Mouse (Mus musculus): Measurements from ENCODE around the gene Jakmip3. TPM values are rescaled to one million over a fixed set of nuclear protein-coding genes. Genes with fewer than 3 reads are reported as not detected.

Gene Jakmip3
- total and polyA plus RNA-seq, 3 experiments = not detected

GRCm38 (mm10) chr7:139133446-139133845 lies 192.9 kb downstream of the Jakmip3 start:
- Histone ChIP-seq H3K36me3 (replicated peaks in 1 of 2; ENCODE audit: control insufficient read depth in 1 of 2, insufficient read depth in 1 of 2, low read length in 1 of 2) (no peaks in the 10 kb centered on the region), H3K79me2 (replicated peaks; ENCODE audit: control insufficient read depth, extremely low read depth, insufficient read depth, poor library complexity, severe bottlenecking) (no peaks in the 10 kb centered on the region), H3K27ac (ENCODE audit: insufficient read depth, low read depth) (no peak overlapping the region), H3K27me3 (replicated peaks) (peaks cover 93% of the 10 kb centered on the region), H3K4me1 (ENCODE audit: control insufficient read depth in 1 of 2, insufficient read depth in 2 of 2) (no peaks in the 10 kb centered on the region), H3K4me3 (replicated peaks in 1 of 3; ENCODE audit: low read depth in 2 of 3, low read length in 2 of 3, poor library complexity in 1 of 3) (no peak overlapping the region), H3K4me2 (ENCODE audit: insufficient read depth, low read depth, poor library complexity, severe bottlenecking) (no peak overlapping the region), H3K9ac (ENCODE audit: insufficient read depth, low read depth) (no peak overlapping the region), H3K9me3 (replicated peaks; ENCODE audit: low read length) (no peaks in the 10 kb centered on the region)
- no peak for DNase-seq (ENCODE audit: extremely low read depth)
- TF ChIP-seq E2F4 (IDR thresholded peaks at IDR 0.05; ENCODE audit: insufficient replicate concordance, low read depth, low read length) (no peak), SIN3A (IDR thresholded peaks at IDR 0.05; ENCODE audit: low read length) (no peak), NELFE (IDR thresholded peaks at IDR 0.05; ENCODE audit: low read depth, low read length) (no peak), PAX5 (IDR thresholded peaks at IDR 0.05; ENCODE audit: low read length) (no peak), SMC3 (IDR thresholded peaks at IDR 0.05; ENCODE audit: low read depth, low read length) (no peak), ELF1 (IDR thresholded peaks at IDR 0.05; ENCODE audit: low read depth, low read length) (no peak), ZNF384 (IDR thresholded peaks at IDR 0.05; ENCODE audit: low read depth, low read length) (no peak), JUN (IDR thresholded peaks at IDR 0.05; ENCODE audit: insufficient read depth, low read depth, low read length) (no peak), HCFC1 (IDR thresholded peaks at IDR 0.05; ENCODE audit: low read depth, low read length) (no peak), MXI1 (IDR thresholded peaks at IDR 0.05; ENCODE audit: low read depth, low read length) (no peak), POLR2AphosphoS2 (IDR thresholded peaks at IDR 0.05; ENCODE audit: low read depth, low read length) (no peak), MAX (IDR thresholded peaks at IDR 0.05; ENCODE audit: low read length) (no peak), TCF12 (IDR thresholded peaks at IDR 0.05; ENCODE audit: low read depth, low read length) (no peak), RCOR1 (conservative IDR thresholded peaks at IDR 0.05; ENCODE audit: low read depth, low read length) (no peak), TBP (conservative IDR thresholded peaks at IDR 0.05; ENCODE audit: low read depth, low read length) (no peak)
- dilution Hi-C loops (cut with MboI; ENCODE audit: extremely low pct_ligation_motif_present, extremely low pct_unique_long_range_greater_than_20kb, low sequenced_read_pairs) (no loop called here), in situ Hi-C loops (cut with MboI; ENCODE audit: low pct_ligation_motif_present, low pct_unique_long_range_greater_than_20kb, low sequenced_read_pairs) (no loop called here)

Other genes with a start within 250 kb of the Jakmip3 start
- 24.3 and 28.9 TPM in 2 replicates for gene Ppp2r2d, start 94.7 kb upstream of the Jakmip3 start, total RNA-seq (2012; rRNA removed)
- gene Ppp2r2d, start 94.7 kb upstream of the Jakmip3 start, total RNA-seq (2014; rRNA removed) = 54.1 and 56.3 TPM in 2 replicates
- gene Ppp2r2d, start 94.7 kb upstream of the Jakmip3 start, polyA plus RNA-seq (2012; ENCODE audit: insufficient read length, low read depth) = 39.6 and 46.0 TPM in 2 replicates
- 3.6 and 5.1 TPM in 2 replicates for gene Mapk1ip1, start 94.5 kb upstream of the Jakmip3 start, total RNA-seq (2012; rRNA removed)
- 3.2 and 4.2 TPM in 2 replicates for gene Mapk1ip1, start 94.5 kb upstream of the Jakmip3 start, total RNA-seq (2014; rRNA removed)
- gene Mapk1ip1, start 94.5 kb upstream of the Jakmip3 start, polyA plus RNA-seq (2012; ENCODE audit: insufficient read length, low read depth) = 5.2 and 6.6 TPM in 2 replicates
- 27.0 and 102 TPM in 2 replicates for gene Bnip3, start 31.2 kb upstream of the Jakmip3 start, total RNA-seq (2012; rRNA removed)
- 176 and 294 TPM in 2 replicates for gene Bnip3, start 31.2 kb upstream of the Jakmip3 start, total RNA-seq (2014; rRNA removed)
- gene Bnip3, start 31.2 kb upstream of the Jakmip3 start, polyA plus RNA-seq (2012; ENCODE audit: insufficient read length, low read depth) = 15.7 and 20.8 TPM in 2 replicates
- gene Dpysl4, start 145.3 kb downstream of the Jakmip3 start, total RNA-seq (2012; rRNA removed) = not detected in 2 replicates
- not detected in 2 replicates for gene Dpysl4, start 145.3 kb downstream of the Jakmip3 start, total RNA-seq (2014; rRNA removed)
- gene Dpysl4, start 145.3 kb downstream of the Jakmip3 start, polyA plus RNA-seq (2012; ENCODE audit: insufficient read length, low read depth) = not detected in 2 replicates